Mouse (Mus musculus) heart, embryonic 10.5 days (tissue): ENCODE measurements around the gene Emcn. TPM values are rescaled to one million over a fixed set of nuclear protein-coding genes. Genes with fewer than 3 reads are reported as not detected.
A peak's percentile ranks its signal among the peaks of the same experiment; 100 is the strongest.

Source experiments
- DNase-seq: peaks from one replicate; pipeline ENCODE4 v3.0.0-alpha.2; 2017; ENCODE audit warnings: low spot score
- H3K27ac ChIP-seq: fragments of 300-500 bp; sonication (generic); 2 replicates; pipeline ENCODE4 v1.5.1; 2016; ENCODE audit warnings: mild to moderate bottlenecking
- H3K27me3 ChIP-seq: fragments of 300-500 bp; sonication (generic); 2 replicates; pipeline ENCODE4 v1.6.1; 2016; ENCODE audit warnings: mild to moderate bottlenecking; ENCODE audit not compliant: poor library complexity, insufficient read depth, severe bottlenecking
- H3K36me3 ChIP-seq: fragments of 300-500 bp; sonication (generic); 2 replicates; pipeline ENCODE4 v1.6.1; 2016; ENCODE audit warnings: mild to moderate bottlenecking, moderate library complexity
- H3K4me1 ChIP-seq: fragments of 300-500 bp; sonication (generic); 2 replicates; pipeline ENCODE4 v1.6.1; 2016; ENCODE audit warnings: mild to moderate bottlenecking
- H3K4me3 ChIP-seq: fragments of 300-500 bp; sonication (generic); 2 replicates; pipeline ENCODE4 v1.5.1; 2016; ENCODE audit warnings: mild to moderate bottlenecking, moderate library complexity
- H3K9me3 ChIP-seq: fragments of 300-500 bp; sonication (generic); 2 replicates; pipeline ENCODE4 v1.6.1; 2016; ENCODE audit warnings: mild to moderate bottlenecking, moderate library complexity
- WGBS: fragments of 180-500 bp; shearing (Covaris S2); methylation state at CpG from one replicate; pipeline ENCODE4 v1.1.7; 2016; 5-methylcytosine and 5-hydroxymethylcytosine counted together
- polyA plus RNA-seq: library from polyadenylated mRNA; unstranded; fragments of >200 nt; fragmentation: Nextera tagmentation; extraction: Ambion mirVana; gene quantifications from 2 replicates; pipeline ENCODE4 v1.2.1, GENCODE M21; 2016

Gene Emcn
- polyA plus RNA-seq, 1 experiment from 2014 or later, result 44.2 TPM

DNA sequence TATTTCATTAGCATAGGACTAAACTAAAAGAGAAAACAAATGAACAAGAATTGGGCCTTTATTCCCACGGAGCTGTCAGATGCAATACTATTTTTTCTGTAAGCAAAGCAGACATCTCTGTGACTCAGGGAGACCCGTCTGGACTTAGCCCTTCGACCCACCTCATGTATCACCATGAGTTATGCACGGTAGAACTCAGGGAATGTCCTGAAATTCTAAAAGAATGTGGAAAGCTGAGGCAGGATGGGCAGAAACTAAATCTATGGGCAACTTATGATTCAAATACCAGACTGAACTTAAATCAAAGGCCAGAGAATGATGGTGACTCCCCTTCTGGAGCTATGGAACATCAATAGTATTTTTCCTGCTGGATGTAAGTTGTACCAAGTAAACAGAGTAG lies 8.3 kb upstream of the Emcn start:
- H3K27me3 ChIP-seq, result no peaks in the 10 kb centered on the region
- no peaks in the 10 kb centered on the region for H3K36me3 ChIP-seq
- H3K9me3 ChIP-seq, result no peaks in the 10 kb centered on the region
- H3K4me3 ChIP-seq, result no peak overlapping the region
- no peaks in the 10 kb centered on the region for H3K4me1 ChIP-seq
- 79% methylated on average over 4 of the region's 4 CpGs for WGBS
- H3K27ac ChIP-seq, result no peak overlapping the region
- DNase-seq, result no peak

DNA sequence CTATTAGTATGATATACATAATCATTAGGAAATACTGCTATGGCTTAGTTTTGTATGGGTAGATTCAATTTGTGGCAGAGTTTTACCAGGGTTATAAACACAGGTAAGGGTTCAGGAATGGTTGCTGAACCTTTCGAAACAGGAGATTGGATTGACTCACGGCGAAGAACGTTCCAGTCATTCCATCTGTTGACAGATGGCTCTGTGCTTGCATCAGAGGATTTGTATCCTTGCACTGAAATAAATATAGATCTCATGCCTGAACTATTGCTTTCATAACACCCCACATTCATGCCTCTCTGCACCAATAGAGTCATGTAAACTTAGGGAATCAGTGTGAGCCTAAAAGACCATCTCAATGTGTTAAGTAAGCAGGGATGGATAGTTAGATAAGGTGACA lies 4.9 kb upstream of the Emcn start:
- Histone ChIP-seq H3K27me3 (no peaks in the 10 kb centered on the region), H3K36me3 (no peaks in the 10 kb centered on the region), H3K4me1 (0 out of 2 replicates have a peak, but pooled peaks cover 1% of the 10 kb centered on the region), H3K4me3 (no peak overlapping the region), H3K9me3 (no peaks in the 10 kb centered on the region), H3K27ac (no peak overlapping the region)
- 93% methylated on average over 4 of the region's 4 CpGs for WGBS
- DNase-seq, result no peak

DNA sequence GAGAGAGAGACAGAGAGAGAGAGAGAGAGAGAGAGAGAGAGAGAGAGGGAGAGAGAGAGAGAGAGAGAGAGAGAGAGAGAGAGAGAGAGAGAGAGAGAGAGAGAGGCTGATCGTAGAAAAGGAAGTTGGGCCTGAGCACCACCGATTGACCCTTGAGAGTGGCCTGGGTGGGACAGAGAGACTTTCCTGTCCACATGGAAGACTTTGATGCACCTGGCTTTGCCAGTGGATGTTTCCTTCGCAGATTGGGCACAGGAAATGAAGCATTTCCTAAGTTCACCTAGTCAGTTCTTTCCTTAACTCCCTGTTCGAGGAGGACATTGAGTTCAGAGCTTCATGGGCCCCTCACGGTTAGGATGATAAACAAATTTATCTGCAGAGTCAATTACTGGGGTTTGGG lies 2.6 kb downstream of the Emcn start:
- no peak overlapping the region for H3K27ac ChIP-seq
- H3K4me1 ChIP-seq, result 0 out of 2 replicates have a peak, but pooled peaks cover 3% of the 10 kb centered on the region
- 0 out of 2 replicates have a peak overlapping the region, but pooled peaks have one; percentile 1 for H3K4me3 ChIP-seq
- H3K36me3 ChIP-seq, result no peaks in the 10 kb centered on the region
- no peak for DNase-seq
- H3K9me3 ChIP-seq, result no peaks in the 10 kb centered on the region
- WGBS, result 63% methylated on average over 4 of the region's 5 CpGs
- H3K27me3 ChIP-seq, result no peaks in the 10 kb centered on the region

DNA sequence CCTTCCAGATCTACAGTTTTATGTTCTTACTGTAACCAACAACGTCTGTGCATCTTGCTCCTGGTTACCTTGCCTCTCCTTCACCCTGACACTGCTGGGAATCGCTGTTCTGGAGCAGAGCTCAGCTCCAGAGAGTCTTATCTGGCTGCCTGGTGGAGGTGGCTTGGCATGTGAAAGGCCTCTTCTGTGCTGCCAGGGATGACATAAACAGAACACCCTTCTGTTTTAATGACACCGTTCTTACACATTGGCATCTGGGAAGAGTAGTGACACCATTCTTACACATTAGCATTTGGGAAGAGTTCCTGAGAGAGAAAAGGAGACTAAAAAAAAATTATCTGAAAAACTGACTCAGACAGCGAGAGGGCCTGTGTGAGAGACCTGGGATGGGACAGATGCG lies 11.0 kb downstream of the Emcn start:
- no peaks in the 10 kb centered on the region for H3K36me3 ChIP-seq
- H3K27ac ChIP-seq, result no peak overlapping the region
- H3K9me3 ChIP-seq, result no peaks in the 10 kb centered on the region
- H3K4me3 ChIP-seq, result no peak overlapping the region
- DNase-seq, result no peak
- no peaks in the 10 kb centered on the region for H3K27me3 ChIP-seq
- 70% methylated on average over 5 of the region's 5 CpGs for WGBS
- no peaks in the 10 kb centered on the region for H3K4me1 ChIP-seq

DNA sequence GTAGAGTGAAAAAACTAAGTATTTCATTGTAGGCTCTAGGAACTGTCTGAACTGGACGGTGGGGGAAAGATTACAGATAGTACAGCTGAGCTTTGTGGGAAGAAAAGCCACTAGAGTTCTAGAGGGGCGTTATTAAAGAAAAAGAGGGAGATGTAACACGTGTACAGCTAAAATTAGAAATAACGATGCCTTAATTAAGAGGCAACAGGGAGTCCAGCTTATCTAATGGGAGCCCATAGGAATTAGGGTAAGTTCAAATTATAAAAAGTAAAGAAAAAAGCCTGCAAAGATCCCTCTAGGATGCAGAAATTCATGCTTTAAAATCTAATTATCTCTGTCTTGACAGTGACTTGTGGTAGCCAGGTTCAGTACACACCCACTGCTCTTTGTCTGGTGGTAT lies 15.8 kb downstream of the Emcn start:
- Histone ChIP-seq H3K4me3 (no peak overlapping the region), H3K4me1 (no peaks in the 10 kb centered on the region), H3K36me3 (no peaks in the 10 kb centered on the region), H3K27ac (no peak overlapping the region), H3K9me3 (no peaks in the 10 kb centered on the region), H3K27me3 (no peaks in the 10 kb centered on the region)
- no peak for DNase-seq
- 80% methylated on average over 4 of the region's 4 CpGs for WGBS

DNA sequence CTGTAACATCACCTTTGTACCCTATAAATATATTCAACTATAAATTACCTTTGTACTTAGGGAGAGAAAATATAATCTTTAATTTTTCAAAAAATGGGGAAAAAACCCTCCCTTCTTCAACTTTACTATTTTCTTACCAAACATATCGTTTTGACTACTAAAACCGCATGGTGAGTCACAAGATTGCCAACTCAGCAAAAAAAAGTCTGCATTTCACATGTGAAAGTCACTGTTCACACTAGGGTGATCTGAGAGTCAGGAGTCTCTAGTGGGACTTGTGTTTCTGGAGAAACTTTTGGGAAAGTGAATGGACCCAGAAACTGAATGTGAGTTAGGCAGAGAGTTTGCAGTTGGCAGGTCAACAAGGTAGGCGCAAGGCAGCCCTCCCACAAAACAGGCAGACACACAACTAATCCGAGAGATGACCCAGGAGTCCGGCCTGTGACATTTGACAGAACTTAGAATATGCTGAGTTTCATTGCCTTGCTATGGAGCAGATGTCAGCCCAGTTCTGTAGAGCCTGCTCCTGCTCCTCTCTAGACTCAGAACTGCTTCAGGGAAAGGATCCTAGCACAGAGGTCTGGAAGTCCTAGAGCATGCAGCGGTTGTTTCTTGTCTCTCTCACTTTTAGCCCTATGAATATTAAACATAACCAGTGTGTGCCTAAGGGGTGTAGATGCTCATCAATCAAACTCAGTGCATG lies 26.4 kb downstream of the Emcn start:
- Histone ChIP-seq H3K36me3 (no peaks in the 10 kb centered on the region), H3K27ac (no peak overlapping the region), H3K9me3 (no peaks in the 10 kb centered on the region), H3K4me3 (no peak overlapping the region), H3K27me3 (no peaks in the 10 kb centered on the region), H3K4me1 (no peaks in the 10 kb centered on the region)
- no peak for DNase-seq
- whole genome bisulfite sequencing, result 86% methylated on average over 6 of the region's 6 CpGs

DNA sequence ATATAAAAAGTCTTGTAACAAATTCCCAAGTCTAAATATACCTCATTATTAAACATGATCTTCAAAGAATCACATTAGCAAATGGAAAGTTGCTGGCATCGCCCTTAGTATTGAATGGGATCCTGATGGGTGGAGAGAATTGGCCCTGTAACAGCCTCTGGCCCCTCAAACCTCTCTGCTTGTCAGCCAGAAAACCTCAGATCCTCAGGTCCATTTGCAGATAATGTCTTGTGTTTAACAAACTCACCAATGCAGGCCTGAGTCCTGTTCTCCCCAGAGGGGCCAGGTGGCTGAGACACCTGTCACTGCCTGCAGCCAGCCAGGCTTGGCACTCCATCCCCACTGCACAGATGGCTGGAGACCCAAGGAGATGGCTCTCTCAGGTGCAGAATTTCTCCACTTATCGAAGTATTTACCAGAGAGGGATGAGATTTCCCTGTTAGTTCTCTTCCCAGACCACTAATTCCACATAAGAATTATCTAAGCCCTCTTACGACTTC lies 27.0 kb downstream of the Emcn start:
- H3K4me1 ChIP-seq, result no peaks in the 10 kb centered on the region
- H3K27ac ChIP-seq, result no peak overlapping the region
- H3K9me3 ChIP-seq, result no peaks in the 10 kb centered on the region
- no peaks in the 10 kb centered on the region for H3K36me3 ChIP-seq
- no peak overlapping the region for H3K4me3 ChIP-seq
- no peak for DNase-seq
- WGBS, result 69% methylated on average over 3 of the region's 3 CpGs
- H3K27me3 ChIP-seq, result no peaks in the 10 kb centered on the region

DNA sequence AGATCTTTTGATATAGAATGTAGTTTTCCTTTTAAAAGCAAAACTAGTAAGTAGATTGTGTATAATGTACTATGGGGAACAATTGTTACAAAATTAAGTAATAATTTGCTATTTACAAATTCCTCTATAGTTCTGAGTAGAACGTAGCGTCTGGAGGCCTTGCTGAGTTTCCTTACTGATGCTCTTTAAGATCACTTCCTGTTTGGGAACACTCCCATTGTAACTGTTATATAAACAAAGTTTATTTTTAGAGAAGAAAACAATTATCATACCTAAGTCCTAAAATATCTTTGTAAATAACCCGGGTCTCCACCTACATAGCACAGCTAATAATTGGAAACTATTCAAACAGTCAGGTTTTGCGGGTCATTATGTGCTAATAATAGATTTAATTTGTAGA lies 32.0 kb downstream of the Emcn start:
- no peaks in the 10 kb centered on the region for H3K4me1 ChIP-seq
- no peak for DNase-seq
- no peak overlapping the region for H3K27ac ChIP-seq
- no peaks in the 10 kb centered on the region for H3K27me3 ChIP-seq
- H3K36me3 ChIP-seq, result no peaks in the 10 kb centered on the region
- no peaks in the 10 kb centered on the region for H3K9me3 ChIP-seq
- 80% methylated on average over 4 of the region's 4 CpGs for WGBS
- no peak overlapping the region for H3K4me3 ChIP-seq

DNA sequence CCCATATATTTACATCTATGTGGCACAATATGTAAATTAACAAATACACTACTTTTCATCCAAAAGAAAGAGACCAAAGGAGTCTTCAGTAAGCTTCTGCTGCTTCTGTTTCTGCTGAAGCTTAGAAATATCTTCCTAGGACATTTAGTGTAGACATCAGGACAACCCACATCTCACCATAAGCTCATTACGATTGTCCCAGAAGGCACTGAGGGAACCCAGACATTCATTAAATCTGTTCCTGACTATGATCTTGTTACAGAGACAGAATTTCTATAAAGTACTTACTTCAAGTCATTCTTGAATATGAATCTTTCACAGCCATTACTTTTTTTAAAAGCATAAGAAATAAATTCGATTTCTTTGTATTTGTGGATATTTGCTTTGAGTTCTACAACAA lies 41.4 kb downstream of the Emcn start:
- Histone ChIP-seq H3K27ac (no peak overlapping the region), H3K4me3 (no peak overlapping the region), H3K36me3 (no peaks in the 10 kb centered on the region), H3K4me1 (no peaks in the 10 kb centered on the region), H3K9me3 (no peaks in the 10 kb centered on the region), H3K27me3 (no peaks in the 10 kb centered on the region)
- no peak for DNase-seq
- 71% methylated on average over 2 of the region's 2 CpGs for WGBS

DNA sequence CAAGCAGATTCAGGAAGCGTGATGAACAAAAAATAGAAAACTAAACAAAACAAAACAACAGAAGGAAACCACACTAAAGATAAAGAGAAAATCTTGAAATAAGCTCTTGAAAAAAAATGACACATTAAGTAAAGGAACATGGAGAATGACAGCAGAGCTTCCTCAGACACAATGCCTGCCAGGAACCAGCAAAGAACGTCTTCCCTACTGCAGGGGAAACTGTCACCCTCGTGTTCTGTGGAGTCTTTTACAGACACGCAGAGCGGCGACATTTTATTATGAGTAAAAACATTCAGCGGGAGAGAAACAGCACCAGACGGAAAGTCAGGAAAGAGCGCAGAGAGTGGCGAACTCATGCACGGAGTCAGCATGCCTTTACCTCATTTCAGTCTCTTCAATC lies 54.7 kb downstream of the Emcn start:
- H3K4me1 ChIP-seq, result no peaks in the 10 kb centered on the region
- no peaks in the 10 kb centered on the region for H3K9me3 ChIP-seq
- H3K4me3 ChIP-seq, result no peak overlapping the region
- DNase-seq, result no peak
- peaks cover 2% of the 10 kb centered on the region; the same call in 1 of the 2 replicates for H3K36me3 ChIP-seq
- no peaks in the 10 kb centered on the region for H3K27me3 ChIP-seq
- WGBS, result 67% methylated on average over 11 of the region's 11 CpGs
- H3K27ac ChIP-seq, result no peak overlapping the region

DNA sequence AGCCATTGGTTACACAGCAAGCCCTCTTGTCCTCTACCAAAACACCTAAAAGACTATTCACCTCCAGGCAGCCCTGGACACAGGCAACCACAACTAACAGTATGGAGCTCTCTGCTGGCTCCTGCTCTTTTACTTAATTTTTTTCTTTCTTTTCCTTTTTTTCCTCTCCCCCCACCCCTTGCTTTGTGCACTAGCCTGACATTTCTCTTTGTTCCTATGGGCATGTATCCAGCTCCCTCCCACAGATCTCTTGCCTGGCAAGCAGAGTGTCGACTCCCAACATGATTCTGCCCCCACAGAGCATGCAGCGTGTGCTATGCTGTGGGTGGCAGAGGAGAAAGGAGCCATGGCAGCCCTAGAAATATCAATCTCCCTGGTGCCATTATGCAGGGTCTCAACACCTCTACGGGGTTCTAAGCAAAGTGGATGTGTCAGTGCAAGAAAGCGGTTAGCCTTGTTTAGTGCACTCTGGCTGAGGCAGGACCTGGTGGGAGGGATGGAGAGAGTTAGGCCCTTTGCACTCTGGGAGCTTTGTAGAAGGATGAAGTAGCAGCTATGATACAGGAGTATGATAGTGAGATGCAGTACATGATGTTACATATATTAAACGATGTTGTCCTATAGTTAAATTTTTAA lies 74.7 kb downstream of the Emcn start:
- no peak overlapping the region for H3K4me3 ChIP-seq
- no peaks in the 10 kb centered on the region for H3K9me3 ChIP-seq
- 70% methylated on average over 5 of the region's 5 CpGs for WGBS
- no peak overlapping the region for H3K27ac ChIP-seq
- DNase-seq, result no peak
- no peaks in the 10 kb centered on the region for H3K4me1 ChIP-seq
- H3K27me3 ChIP-seq, result no peaks in the 10 kb centered on the region
- no peaks in the 10 kb centered on the region for H3K36me3 ChIP-seq

DNA sequence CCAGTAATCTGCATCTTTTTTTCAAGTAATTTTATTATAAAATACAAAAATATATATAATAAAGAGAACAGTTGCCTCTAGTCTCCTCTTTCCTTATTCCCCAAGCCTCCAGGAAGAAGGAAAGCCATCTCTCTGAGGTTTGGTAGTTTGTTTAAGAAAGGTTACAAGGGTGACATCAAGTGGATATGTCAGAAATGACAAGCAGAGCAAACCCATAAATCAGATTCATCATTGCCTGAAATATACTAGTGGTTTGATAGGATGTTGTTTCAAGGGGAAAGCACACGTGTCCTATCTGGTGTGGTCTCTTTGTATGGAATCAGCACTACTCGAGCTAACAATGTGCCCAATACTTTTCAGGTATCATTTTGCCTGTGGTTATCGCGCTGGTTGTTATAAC lies 77.8 kb downstream of the Emcn start:
- H3K4me3 ChIP-seq, result no peak overlapping the region
- H3K9me3 ChIP-seq, result no peaks in the 10 kb centered on the region
- WGBS, result 65% methylated on average over 4 of the region's 4 CpGs
- no peaks in the 10 kb centered on the region for H3K27me3 ChIP-seq
- H3K4me1 ChIP-seq, result no peaks in the 10 kb centered on the region
- H3K36me3 ChIP-seq, result no peaks in the 10 kb centered on the region
- no peak for DNase-seq
- no peak overlapping the region for H3K27ac ChIP-seq

DNA sequence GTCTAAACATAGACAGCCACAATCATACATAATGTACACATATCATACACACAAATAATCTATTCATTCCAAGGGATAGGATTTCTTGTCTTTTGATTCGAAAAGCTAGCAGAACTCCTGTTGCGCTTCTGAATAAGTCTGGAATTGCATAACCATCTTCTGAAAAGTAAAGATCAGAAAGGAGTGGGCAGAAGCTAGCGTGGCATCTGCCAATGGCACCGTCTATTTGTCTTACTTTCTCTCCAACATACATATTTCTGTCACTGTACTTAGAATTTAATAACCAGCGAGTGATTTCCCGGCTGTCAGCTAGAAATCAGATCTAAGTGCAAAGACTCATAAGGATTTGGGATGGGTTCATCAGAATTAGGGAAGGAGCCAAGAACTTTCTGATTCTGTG lies 88.6 kb downstream of the Emcn start:
- Histone ChIP-seq H3K27me3 (no peaks in the 10 kb centered on the region), H3K4me3 (no peak overlapping the region), H3K4me1 (no peaks in the 10 kb centered on the region), H3K36me3 (no peaks in the 10 kb centered on the region), H3K9me3 (no peaks in the 10 kb centered on the region), H3K27ac (no peak overlapping the region)
- no peak for DNase-seq
- WGBS, result 82% methylated on average over 6 of the region's 6 CpGs
